Mouse (Mus musculus) inflammation-experienced regulatory T-cells, adult 16 weeks (primary cell): ENCODE measurements around the gene Vmn2r90. TPM values are rescaled to one million over a fixed set of nuclear protein-coding genes. Genes with fewer than 3 reads are reported as not detected.

ENCODE experiments used
- polyA plus RNA-seq: library from polyadenylated mRNA; unstranded; fragments of 100-300 nt; shearing (Covaris generic); gene quantifications from one replicate; pipeline ENCODE4 v1.2.1, GENCODE M21; 2017

The Vmn2r90 gene
- polyA plus RNA-seq, result not detected

DNA sequence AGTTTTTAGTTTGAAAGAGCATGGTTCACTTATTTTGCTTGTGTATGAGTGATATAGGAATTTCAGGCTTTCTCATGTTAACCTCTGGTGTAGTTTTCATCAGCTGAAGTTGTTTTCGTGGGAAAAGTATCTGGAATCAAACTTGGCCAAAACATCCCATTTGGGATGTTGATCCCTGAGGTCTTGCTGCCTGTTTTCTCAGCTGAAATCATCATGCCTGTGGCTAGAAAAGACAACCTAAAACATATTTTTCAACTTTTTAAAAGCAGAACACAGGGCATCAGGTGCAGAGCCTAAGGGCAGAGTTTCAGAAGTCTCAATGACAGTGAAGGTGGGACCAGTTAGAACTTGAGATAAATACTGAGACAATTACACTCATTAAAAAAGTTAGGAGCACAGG is at the start of gene Vmn2r90:
TSS of gene Vmn2r90 (plus strand) at position 301 of the 400 bp plus-strand sequence.

Other genes with a start within 250 kb of the Vmn2r90 start
- gene Lnpep, start 78.7 kb upstream of the Vmn2r90 start, polyA plus RNA-seq, result 57.9 TPM
- 5.2 TPM for gene Spaca6, start 123.4 kb downstream of the Vmn2r90 start, polyA plus RNA-seq
- gene Has1, start 151.5 kb downstream of the Vmn2r90 start, polyA plus RNA-seq, result not detected
- 1.7 TPM for gene Fpr1, start 180.2 kb downstream of the Vmn2r90 start, polyA plus RNA-seq
- 0.43 TPM for gene Fpr2, start 184.1 kb downstream of the Vmn2r90 start, polyA plus RNA-seq
- not detected for gene Fpr3, start 184.1 kb downstream of the Vmn2r90 start, polyA plus RNA-seq